Mouse (Mus musculus): ENCODE data around the gene Gm49384. TPM values are rescaled to one million over a fixed set of nuclear protein-coding genes. Genes with fewer than 3 reads are reported as not detected.

Gm49384 gene
- 1 to 10 TPM; 3.9 to 4.7 TPM for total RNA-seq (2021)

GRCm38 (mm10) chr12:69204052-69204833 lies at the start of gene Gm49384:
Gene Gm49384, minus strand, starts transcription at chr12:69204267.
- DNase-seq (ENCODE audit: low spot score in 2 of 2): peak in 1 of 2 experiments; percentile 7
- intact Hi-C loops (cut with DNase I): no loop called here

- intact Hi-C loops (cut with DNase I): no loop called here
- DNase-seq (ENCODE audit: low spot score in 2 of 2): no peak
Measured at GRCm38 (mm10) chr12:69253806-69254205, 49.7 kb upstream of the Gm49384 start.

GRCm38 (mm10) chr12:69250756-69251155 lies 46.7 kb upstream of the Gm49384 start:
- DNase-seq (ENCODE audit: low spot score in 2 of 2): no peak
- intact Hi-C loops (cut with DNase I): no loop called here

- no peak for DNase-seq (ENCODE audit: low spot score in 2 of 2)
- intact Hi-C loops (cut with DNase I): no loop called here
Measured at GRCm38 (mm10) chr12:69249766-69250165, 45.7 kb upstream of the Gm49384 start.

GRCm38 (mm10) chr12:69241771-69242431 lies 37.8 kb upstream of the Gm49384 start:
- DNase-seq (ENCODE audit: low spot score in 2 of 2): peak; percentile 77 to 80
- intact Hi-C loops (cut with DNase I): loop anchor here (2.0 to 5.0 kb wide), 2 partner anchors 45 to 55 kb away; partner anchors contain the start of genes Dnaaf2, Gm49383 and Klhdc2

- intact Hi-C loops (cut with DNase I): loop anchor here (5.0 kb wide), 1 partner anchor 44 kb away; the partner anchor contains the start of genes Dnaaf2 and Gm49383
- no peak for DNase-seq (ENCODE audit: low spot score in 2 of 2)
Measured at GRCm38 (mm10) chr12:69241405-69241770, 37.3 kb upstream of the Gm49384 start.

GRCm38 (mm10) chr12:69240876-69241275 lies 36.8 kb upstream of the Gm49384 start, which contains the start of gene Klhdc1:
Gene Klhdc1, plus strand, starts transcription at chr12:69241176.
- intact Hi-C loops (cut with DNase I): loop anchor here (5.0 kb wide), 1 partner anchor 44 kb away; the partner anchor contains the start of genes Dnaaf2 and Gm49383
- no peak for DNase-seq (ENCODE audit: low spot score in 2 of 2)

- DNase-seq (ENCODE audit: low spot score in 2 of 2): no peak
- intact Hi-C loops (cut with DNase I): no loop called here
Measured at GRCm38 (mm10) chr12:69238284-69238683, 34.2 kb upstream of the Gm49384 start.

- no peak for DNase-seq (ENCODE audit: low spot score in 2 of 2)
- intact Hi-C loops (cut with DNase I): no loop called here
Measured at GRCm38 (mm10) chr12:69235782-69236181, 31.7 kb upstream of the Gm49384 start.

- intact Hi-C loops (cut with DNase I): no loop called here
- DNase-seq (ENCODE audit: low spot score in 2 of 2): no peak
Measured at GRCm38 (mm10) chr12:69229251-69229650, 25.2 kb upstream of the Gm49384 start.

- DNase-seq (ENCODE audit: low spot score in 2 of 2): peak; percentile 81 to 84
- intact Hi-C loops (cut with DNase I): no loop called here
Measured at GRCm38 (mm10) chr12:69227776-69228466, 23.9 kb upstream of the Gm49384 start, which contains the start of gene Pole2. Gene Pole2, minus strand, starts transcription at chr12:69228195.

- intact Hi-C loops (cut with DNase I): no loop called here
- DNase-seq (ENCODE audit: low spot score in 2 of 2): no peak
Measured at GRCm38 (mm10) chr12:69220613-69221277, 16.7 kb upstream of the Gm49384 start.

GRCm38 (mm10) chr12:69216587-69216986 lies 12.5 kb upstream of the Gm49384 start:
- DNase-seq (ENCODE audit: low spot score in 2 of 2): no peak
- intact Hi-C loops (cut with DNase I): no loop called here

- intact Hi-C loops (cut with DNase I): no loop called here
- peak; percentile 45 to 80 for DNase-seq (ENCODE audit: low spot score in 2 of 2)
Measured at GRCm38 (mm10) chr12:69215000-69215785, 11.1 kb upstream of the Gm49384 start.

- DNase-seq (ENCODE audit: low spot score in 2 of 2): no peak
- intact Hi-C loops (cut with DNase I): no loop called here
Measured at GRCm38 (mm10) chr12:69214393-69214792, 10.3 kb upstream of the Gm49384 start.

GRCm38 (mm10) chr12:69213186-69213777 lies 9.2 kb upstream of the Gm49384 start:
- intact Hi-C loops (cut with DNase I): no loop called here
- DNase-seq (ENCODE audit: low spot score in 2 of 2): no peak

- peak in 1 of 2 experiments; percentile 20 for DNase-seq (ENCODE audit: low spot score in 2 of 2)
- intact Hi-C loops (cut with DNase I): no loop called here
Measured at GRCm38 (mm10) chr12:69211057-69211456, 7.0 kb upstream of the Gm49384 start.

All from left cerebral cortex, postnatal 25 days (tissue).